Comparison of ENCODE assay signal across 14 mouse cellular contexts in the genomic region with DNA sequence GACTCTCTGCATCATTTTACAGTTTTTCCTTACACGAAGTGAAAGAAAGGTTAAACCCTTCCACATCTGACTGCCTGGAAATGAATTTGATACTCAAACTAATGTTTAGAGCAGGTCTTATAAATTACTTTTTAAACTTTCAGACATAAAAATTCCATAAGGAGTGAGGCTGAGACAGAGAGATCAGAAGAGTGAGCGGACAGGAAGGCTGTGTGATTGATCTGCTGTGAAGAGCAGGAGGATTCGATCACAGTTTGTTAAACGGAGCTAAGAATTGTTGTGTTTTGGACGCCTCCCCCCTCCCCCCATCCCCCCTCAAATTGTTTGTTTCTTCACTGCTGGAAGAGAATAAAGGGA.
DNase-seq lines count a peak whose midpoint lies in the region; ATAC-seq and TF ChIP-seq lines count a peak whose summit lies in the region.
"Had no signal": no experiment of that assay in that cellular context is flagged by ENCODE, and none has a peak within 500 bp of the region (broad histone marks: within the 10 kb centered on the region; RNA-seq: fewer than 3 reads in every experiment).

No protein-coding gene starts in this region.

- no peaks in the 10 kb centered on the region for H3K4me1 ChIP-seq in kidney, adult 2 months (ENCODE audit: control insufficient read depth, insufficient read depth, low read length)
- H3K4me1 ChIP-seq in neural tube, embryonic 13.5 days (replicated peaks) = peaks cover 17% of the 10 kb centered on the region; the same call in 1 of the 2 replicates
- peaks cover 21% of the 10 kb centered on the region for H3K4me1 ChIP-seq in limb, embryonic 13.5 days

- no peak overlapping the region for H3K9ac ChIP-seq in neural tube, embryonic 13.5 days
- H3K9ac ChIP-seq in limb, embryonic 13.5 days = no peak overlapping the region
- H3K9ac ChIP-seq: hindbrain, embryonic 15.5 days had no signal

- ATAC-seq in neural tube, embryonic 13.5 days (ENCODE audit: low read depth) = no peak
- no peak; the same call in 1 of the 2 replicates for ATAC-seq in limb, embryonic 13.5 days (ENCODE audit: low FRiP score, low read depth)

- no peak for TF ChIP-seq CTCF in kidney, adult 2 months (conservative IDR thresholded peaks at IDR 0.05; ENCODE audit: insufficient read depth, insufficient read length, low read depth, low read length)

- H3K27ac ChIP-seq in kidney, adult 2 months (ENCODE audit: insufficient read depth, low read depth, low read length) = 0 out of 2 replicates have a peak overlapping the region, but pooled peaks have one; percentile 40
- no peak overlapping the region for H3K27ac ChIP-seq in neural tube, embryonic 13.5 days (replicated peaks)
- peak overlapping the region; percentile 59; the same call in 1 of the 2 replicates for H3K27ac ChIP-seq in limb, embryonic 13.5 days
- H3K27ac ChIP-seq: hindbrain, embryonic 15.5 days; macrophage had no signal

- no peaks in the 10 kb centered on the region for H3K9me3 ChIP-seq in neural tube, embryonic 13.5 days
- H3K9me3 ChIP-seq in limb, embryonic 13.5 days = no peaks in the 10 kb centered on the region
- H3K9me3 ChIP-seq: hindbrain, embryonic 15.5 days had no signal

- H3K4me2 ChIP-seq in neural tube, embryonic 13.5 days = peak overlapping the region; percentile 22
- no peak overlapping the region; the same call in 1 of the 2 replicates for H3K4me2 ChIP-seq in limb, embryonic 13.5 days (replicated peaks)

- H3K36me3 ChIP-seq in kidney, adult 2 months (ENCODE audit: control insufficient read depth, insufficient read depth, low read length) = no peaks in the 10 kb centered on the region
- H3K36me3 ChIP-seq in neural tube, embryonic 13.5 days = no peaks in the 10 kb centered on the region
- no peaks in the 10 kb centered on the region for H3K36me3 ChIP-seq in limb, embryonic 13.5 days
- H3K36me3 ChIP-seq: hindbrain, embryonic 15.5 days had no signal

- WGBS in kidney, adult 2 months = 16% methylated on average over 5 of the region's 5 CpGs
- WGBS in neural tube, embryonic 13.5 days = 26% methylated on average over 5 of the region's 5 CpGs
- 28% methylated on average over 5 of the region's 5 CpGs for WGBS in limb, embryonic 13.5 days

- TF ChIP-seq POLR2A in kidney, adult 2 months (IDR thresholded peaks at IDR 0.05; ENCODE audit: low read depth, low read length) = no peak

- DNase-seq in kidney, adult 2 months = no peak
- no peak for DNase-seq in kidney, postnatal 4 days
- no peak for DNase-seq in neural tube, embryonic 10.5 days (ENCODE audit: extremely low spot score, low spot score)
- DNase-seq in T-cell, adult 2 months (ENCODE audit: low spot score) = no peak
- DNase-seq in ovary, adult 18-20 months (ENCODE audit: low spot score) = no peak
- no peak for DNase-seq in cerebellum, postnatal 36 days
- DNase-seq: B cell, adult 2 months; cerebellum, adult 2 months; left cerebral cortex, postnatal 4 days; right cerebral cortex, postnatal 25 days had no signal

- no peak overlapping the region for H3K4me3 ChIP-seq in kidney, adult 2 months (ENCODE audit: insufficient read depth, low read depth, low read length)
- H3K4me3 ChIP-seq in neural tube, embryonic 13.5 days = no peak overlapping the region
- no peak overlapping the region for H3K4me3 ChIP-seq in limb, embryonic 13.5 days
- H3K4me3 ChIP-seq: hindbrain, embryonic 15.5 days had no signal

- H3K27me3 ChIP-seq in kidney, adult 2 months (replicated peaks; ENCODE audit: control insufficient read depth, insufficient read depth, low read length) = no peaks in the 10 kb centered on the region
- H3K27me3 ChIP-seq in neural tube, embryonic 13.5 days = no peaks in the 10 kb centered on the region
- no peaks in the 10 kb centered on the region for H3K27me3 ChIP-seq in limb, embryonic 13.5 days
- H3K27me3 ChIP-seq: hindbrain, embryonic 15.5 days had no signal
